ENCODE assay signal across 26 mouse cellular contexts in the genomic region with DNA sequence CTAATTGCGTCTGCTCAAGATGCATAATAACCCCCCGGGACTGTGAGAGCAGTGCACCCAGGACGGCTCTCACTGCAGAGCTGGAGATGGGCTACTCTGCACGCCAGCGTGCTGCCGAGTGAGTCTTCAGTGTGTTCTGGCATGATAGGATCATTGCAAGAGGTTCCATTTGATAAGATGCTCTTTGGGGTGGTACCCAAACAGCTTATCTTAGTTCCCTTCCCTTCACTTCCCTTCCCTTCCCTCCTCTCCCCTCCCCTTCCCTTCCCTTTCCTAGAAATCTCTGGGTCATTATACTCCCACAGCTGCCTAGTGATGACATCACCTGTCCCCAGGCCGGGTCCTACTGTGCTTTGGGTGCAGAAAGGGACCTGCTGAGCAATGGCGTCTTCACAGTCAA. TPM values are rescaled to one million over a fixed set of nuclear protein-coding genes. Genes with fewer than 3 reads are reported as not detected.
DNase-seq lines count a peak whose midpoint lies in the region; ATAC-seq and TF ChIP-seq lines count a peak whose summit lies in the region.
"Had no signal": no experiment of that assay in that cellular context is flagged by ENCODE, and none has a peak within 500 bp of the region (broad histone marks: within the 10 kb centered on the region; RNA-seq: fewer than 3 reads in every experiment).

No protein-coding gene starts in this region.

- H3K4me1 ChIP-seq in liver, embryonic 12.5 days: peaks cover 23% of the 10 kb centered on the region
- no peaks in the 10 kb centered on the region for H3K4me1 ChIP-seq in liver, postnatal 0 days (ENCODE audit: insufficient read depth)
- H3K4me1 ChIP-seq in liver, embryonic 13.5 days (replicated peaks): peaks cover 21% of the 10 kb centered on the region
- H3K4me1 ChIP-seq in liver, embryonic 16.5 days (ENCODE audit: control insufficient read depth, low read depth, low read length): peaks cover 4% of the 10 kb centered on the region; the same call in 1 of the 2 replicates
- peaks cover 4% of the 10 kb centered on the region; the same call in 1 of the 2 replicates for H3K4me1 ChIP-seq in kidney, embryonic 15.5 days
- 0 out of 2 replicates have a peak, but pooled peaks cover 3% of the 10 kb centered on the region for H3K4me1 ChIP-seq in intestine, embryonic 15.5 days (replicated peaks)
- H3K4me1 ChIP-seq: forebrain, embryonic 12.5 days; forebrain, embryonic 15.5 days had no signal

- DNase-seq in liver, postnatal 0 days: no peak
- DNase-seq in liver, embryonic 13.5 days: no peak
- DNase-seq: adrenal gland, postnatal 10 days; adrenal gland, postnatal 36 days; cerebellum, adult 18-20 months; cerebellum, adult 9-11 months; cerebellum, postnatal 25 days; gastrocnemius, postnatal 25 days; heart, adult 18-20 months had no signal

- H3K4me2 ChIP-seq in liver, embryonic 12.5 days: no peak overlapping the region
- no peak overlapping the region for H3K4me2 ChIP-seq in liver, postnatal 0 days (ENCODE audit: low read depth, low read length)
- no peak overlapping the region for H3K4me2 ChIP-seq in liver, embryonic 13.5 days
- no peak overlapping the region for H3K4me2 ChIP-seq in liver, embryonic 16.5 days (ENCODE audit: low read depth, low read length)
- H3K4me2 ChIP-seq in kidney, embryonic 15.5 days: no peak overlapping the region
- H3K4me2 ChIP-seq in intestine, embryonic 15.5 days (replicated peaks): no peak overlapping the region
- H3K4me2 ChIP-seq: embryonic facial prominence, embryonic 12.5 days; embryonic facial prominence, embryonic 15.5 days; forebrain, embryonic 12.5 days; forebrain, embryonic 15.5 days; heart, embryonic 13.5 days; hindbrain, embryonic 12.5 days; hindbrain, embryonic 15.5 days had no signal

- H3K27ac ChIP-seq in liver, embryonic 12.5 days: no peak overlapping the region
- no peak overlapping the region for H3K27ac ChIP-seq in liver, postnatal 0 days (ENCODE audit: low read depth)
- no peak overlapping the region for H3K27ac ChIP-seq in liver, embryonic 13.5 days
- H3K27ac ChIP-seq in liver, embryonic 16.5 days (ENCODE audit: low read length): no peak overlapping the region
- no peak overlapping the region for H3K27ac ChIP-seq in kidney, embryonic 15.5 days
- H3K27ac ChIP-seq in intestine, embryonic 15.5 days: no peak overlapping the region
- H3K27ac ChIP-seq: embryonic facial prominence, embryonic 12.5 days; embryonic facial prominence, embryonic 15.5 days; forebrain, embryonic 12.5 days; forebrain, embryonic 15.5 days; heart, embryonic 13.5 days; hindbrain, embryonic 12.5 days; hindbrain, embryonic 15.5 days had no signal

- 33% methylated on average over 8 of the region's 8 CpGs for WGBS in liver, embryonic 12.5 days (ENCODE audit: insufficient replicate concordance)
- WGBS in liver, postnatal 0 days (ENCODE audit: insufficient replicate concordance): 60% methylated on average over 8 of the region's 8 CpGs
- WGBS in liver, embryonic 13.5 days (ENCODE audit: insufficient replicate concordance): 29% methylated on average over 8 of the region's 8 CpGs
- WGBS in liver, embryonic 16.5 days (ENCODE audit: insufficient replicate concordance): 34% methylated on average over 8 of the region's 8 CpGs
- WGBS in kidney, embryonic 15.5 days: 78% methylated on average over 8 of the region's 8 CpGs
- WGBS in intestine, embryonic 15.5 days: 78% methylated on average over 8 of the region's 8 CpGs

- H3K27me3 ChIP-seq in liver, embryonic 12.5 days (replicated peaks): no peaks in the 10 kb centered on the region
- no peaks in the 10 kb centered on the region for H3K27me3 ChIP-seq in liver, postnatal 0 days (ENCODE audit: insufficient read depth, low read length)
- H3K27me3 ChIP-seq in liver, embryonic 13.5 days: no peaks in the 10 kb centered on the region
- no peaks in the 10 kb centered on the region for H3K27me3 ChIP-seq in liver, embryonic 16.5 days (ENCODE audit: control insufficient read depth, insufficient read depth, low read depth, low read length)
- H3K27me3 ChIP-seq in kidney, embryonic 15.5 days: no peaks in the 10 kb centered on the region
- H3K27me3 ChIP-seq in intestine, embryonic 15.5 days (replicated peaks): no peaks in the 10 kb centered on the region
- H3K27me3 ChIP-seq: embryonic facial prominence, embryonic 12.5 days; embryonic facial prominence, embryonic 15.5 days; forebrain, embryonic 12.5 days; forebrain, embryonic 15.5 days; heart, embryonic 13.5 days; hindbrain, embryonic 15.5 days had no signal

- no peak for TF ChIP-seq CTCF in liver, postnatal 0 days (IDR thresholded peaks at IDR 0.05; ENCODE audit: low read depth)

- no peaks in the 10 kb centered on the region for H3K9me3 ChIP-seq in liver, embryonic 12.5 days (replicated peaks)
- H3K9me3 ChIP-seq in liver, postnatal 0 days (ENCODE audit: low read length): no peaks in the 10 kb centered on the region
- no peaks in the 10 kb centered on the region for H3K9me3 ChIP-seq in liver, embryonic 13.5 days (replicated peaks)
- H3K9me3 ChIP-seq in liver, embryonic 16.5 days (replicated peaks; ENCODE audit: control insufficient read depth, low read length): no peaks in the 10 kb centered on the region
- H3K9me3 ChIP-seq in kidney, embryonic 15.5 days (replicated peaks): no peaks in the 10 kb centered on the region
- no peaks in the 10 kb centered on the region for H3K9me3 ChIP-seq in intestine, embryonic 15.5 days
- H3K9me3 ChIP-seq: embryonic facial prominence, embryonic 12.5 days; embryonic facial prominence, embryonic 15.5 days; forebrain, embryonic 12.5 days; forebrain, embryonic 15.5 days; heart, embryonic 13.5 days; hindbrain, embryonic 12.5 days; hindbrain, embryonic 15.5 days had no signal

- no peak for TF ChIP-seq EP300 in liver, postnatal 0 days (IDR thresholded peaks at IDR 0.05; ENCODE audit: low read depth)

- peak; percentile 72 for ATAC-seq in liver, embryonic 12.5 days
- no peak for ATAC-seq in liver, postnatal 0 days
- peak; percentile 68 for ATAC-seq in liver, embryonic 13.5 days (ENCODE audit: low read depth)
- peak; percentile 51 for ATAC-seq in liver, embryonic 16.5 days (ENCODE audit: low read depth)
- no peak for ATAC-seq in kidney, embryonic 15.5 days (replicated peaks; ENCODE audit: low FRiP score)
- ATAC-seq in intestine, embryonic 15.5 days: no peak
- ATAC-seq: CD4-positive, CD25-positive, alpha-beta regulatory T cell, adult 4 months; forebrain, embryonic 15.5 days; Patski had no signal

- H3K4me3 ChIP-seq in liver, embryonic 12.5 days: no peak overlapping the region
- no peak overlapping the region for H3K4me3 ChIP-seq in liver, postnatal 0 days (ENCODE audit: low read depth, low read length)
- H3K4me3 ChIP-seq in liver, embryonic 13.5 days (replicated peaks): no peak overlapping the region
- no peak overlapping the region for H3K4me3 ChIP-seq in liver, embryonic 16.5 days (ENCODE audit: low read depth, low read length)
- H3K4me3 ChIP-seq in kidney, embryonic 15.5 days (replicated peaks): no peak overlapping the region
- no peak overlapping the region for H3K4me3 ChIP-seq in intestine, embryonic 15.5 days (replicated peaks)
- H3K4me3 ChIP-seq: embryonic facial prominence, embryonic 12.5 days; embryonic facial prominence, embryonic 15.5 days; erythroblast, embryonic 14.5 days; forebrain, embryonic 12.5 days; forebrain, embryonic 15.5 days; heart, embryonic 13.5 days; hindbrain, embryonic 12.5 days; hindbrain, embryonic 15.5 days had no signal

- no peaks in the 10 kb centered on the region for H3K36me3 ChIP-seq in liver, embryonic 12.5 days
- no peaks in the 10 kb centered on the region for H3K36me3 ChIP-seq in liver, postnatal 0 days (replicated peaks; ENCODE audit: insufficient read depth, low read length)
- H3K36me3 ChIP-seq in liver, embryonic 13.5 days: no peaks in the 10 kb centered on the region
- no peaks in the 10 kb centered on the region for H3K36me3 ChIP-seq in liver, embryonic 16.5 days (ENCODE audit: control insufficient read depth, insufficient read depth)
- H3K36me3 ChIP-seq in kidney, embryonic 15.5 days: no peaks in the 10 kb centered on the region
- no peaks in the 10 kb centered on the region for H3K36me3 ChIP-seq in intestine, embryonic 15.5 days
- H3K36me3 ChIP-seq: embryonic facial prominence, embryonic 12.5 days; embryonic facial prominence, embryonic 15.5 days; forebrain, embryonic 12.5 days; forebrain, embryonic 15.5 days; heart, embryonic 13.5 days; hindbrain, embryonic 12.5 days; hindbrain, embryonic 15.5 days had no signal

- no peak overlapping the region for H3K9ac ChIP-seq in liver, embryonic 12.5 days
- no peak overlapping the region for H3K9ac ChIP-seq in liver, postnatal 0 days (replicated peaks)
- no peak overlapping the region for H3K9ac ChIP-seq in liver, embryonic 13.5 days
- no peak overlapping the region for H3K9ac ChIP-seq in liver, embryonic 16.5 days (ENCODE audit: low read depth, low read length)
- H3K9ac ChIP-seq in kidney, embryonic 15.5 days: no peak overlapping the region
- H3K9ac ChIP-seq in intestine, embryonic 15.5 days: no peak overlapping the region
- H3K9ac ChIP-seq: embryonic facial prominence, embryonic 12.5 days; embryonic facial prominence, embryonic 15.5 days; forebrain, embryonic 12.5 days; forebrain, embryonic 15.5 days; heart, embryonic 13.5 days; hindbrain, embryonic 12.5 days; hindbrain, embryonic 15.5 days had no signal

RNA-seq across cellular contexts. Expression of a gene that starts 23.3 kb away (rescaled TPM):
- polyA plus RNA-seq in liver, embryonic 12.5 days (2016; fragmentation: Nextera tagmentation; extraction: Ambion mirVana): not detected in 2 replicates
- not detected in 2 replicates for polyA plus RNA-seq in liver, postnatal 0 days (2015; fragmentation: Nextera tagmentation; extraction: Ambion mirVana)
- 0.21 TPM in 1 of 2 replicates, not detected in the other for polyA plus RNA-seq in liver, embryonic 13.5 days (2015; fragmentation: Nextera tagmentation; extraction: Ambion mirVana)
- 0.12 TPM in 1 of 2 replicates, not detected in the other for polyA plus RNA-seq in liver, embryonic 16.5 days (2015; fragmentation: Nextera tagmentation; extraction: Ambion mirVana)
- polyA plus RNA-seq in kidney, embryonic 15.5 days (2015; fragmentation: Nextera tagmentation; extraction: Ambion mirVana): not detected in 2 replicates
- polyA plus RNA-seq in intestine, embryonic 15.5 days (2015; fragmentation: Nextera tagmentation; extraction: Ambion mirVana): 0.30 and 0.63 TPM in 2 replicates
- polyA plus RNA-seq: C2C12; CD4-positive, CD25-positive, alpha-beta regulatory T cell, adult 4 months; embryonic facial prominence, embryonic 12.5 days; embryonic facial prominence, embryonic 15.5 days; erythroblast, embryonic 14.5 days; forebrain, embryonic 12.5 days; forebrain, embryonic 15.5 days; gonadal fat pad, adult 2 months; heart, embryonic 13.5 days; heart, embryonic 16.5 days; hindbrain, embryonic 12.5 days; hindbrain, embryonic 15.5 days; Patski had no signal

RNA-seq across cellular contexts. Expression of a gene that starts 29.0 kb away (rescaled TPM):
- not detected in 2 replicates for polyA plus RNA-seq in liver, embryonic 12.5 days (2016; fragmentation: Nextera tagmentation; extraction: Ambion mirVana)
- not detected in 2 replicates for polyA plus RNA-seq in liver, postnatal 0 days (2015; fragmentation: Nextera tagmentation; extraction: Ambion mirVana)
- polyA plus RNA-seq in liver, embryonic 13.5 days (2015; fragmentation: Nextera tagmentation; extraction: Ambion mirVana): not detected in 2 replicates
- not detected in 2 replicates for polyA plus RNA-seq in liver, embryonic 16.5 days (2015; fragmentation: Nextera tagmentation; extraction: Ambion mirVana)
- polyA plus RNA-seq in kidney, embryonic 15.5 days (2015; fragmentation: Nextera tagmentation; extraction: Ambion mirVana): not detected in 2 replicates
- not detected in 2 replicates for polyA plus RNA-seq in intestine, embryonic 15.5 days (2015; fragmentation: Nextera tagmentation; extraction: Ambion mirVana)
- polyA plus RNA-seq: CD4-positive, CD25-positive, alpha-beta regulatory T cell, adult 4 months; erythroblast, embryonic 14.5 days; forebrain, embryonic 12.5 days; forebrain, embryonic 15.5 days; heart, embryonic 13.5 days; heart, embryonic 16.5 days; hindbrain, embryonic 15.5 days; Patski had no signal

RNA-seq across cellular contexts. Expression of a gene that starts 53.0 kb away (rescaled TPM):
- 0.22 and 0.30 TPM in 2 replicates for polyA plus RNA-seq in liver, embryonic 12.5 days (2016; fragmentation: Nextera tagmentation; extraction: Ambion mirVana)
- polyA plus RNA-seq in liver, postnatal 0 days (2015; fragmentation: Nextera tagmentation; extraction: Ambion mirVana): 0.16 and 0.22 TPM in 2 replicates
- 0.22 and 0.23 TPM in 2 replicates for polyA plus RNA-seq in liver, embryonic 13.5 days (2015; fragmentation: Nextera tagmentation; extraction: Ambion mirVana)
- polyA plus RNA-seq in liver, embryonic 16.5 days (2015; fragmentation: Nextera tagmentation; extraction: Ambion mirVana): 0.21 and 0.27 TPM in 2 replicates
- 1.6 and 2.7 TPM in 2 replicates for polyA plus RNA-seq in kidney, embryonic 15.5 days (2015; fragmentation: Nextera tagmentation; extraction: Ambion mirVana)
- polyA plus RNA-seq in intestine, embryonic 15.5 days (2015; fragmentation: Nextera tagmentation; extraction: Ambion mirVana): 2.2 TPM in 2 replicates
- polyA plus RNA-seq: C2C12; CD4-positive, CD25-positive, alpha-beta regulatory T cell, adult 4 months; erythroblast, embryonic 14.5 days; Patski had no signal

Comparison
In these comparisons a context has a peak if more than half of its experiments do, and no peak if none do; other contexts are left out.
1. ATAC-seq: peak in liver, embryonic 12.5 days (single experiment), liver, embryonic 13.5 days (single experiment) and liver, embryonic 16.5 days (single experiment); none in liver, postnatal 0 days (single experiment), kidney, embryonic 15.5 days (single experiment) and intestine, embryonic 15.5 days (single experiment).